Comparison of ENCODE assay signal across 8 mouse cellular contexts in genomic region chrX:36111622-36112421, GRCm38 (mm10). TPM values are rescaled to one million over a fixed set of nuclear protein-coding genes. Genes with fewer than 3 reads are reported as not detected.
DNase-seq lines count a peak whose midpoint lies in the region; ATAC-seq lines count a peak whose summit lies in the region.

TSS of gene Il13ra1 (plus strand) at chrX:36112110.

- peaks cover 12% of the 10 kb centered on the region for H3K27me3 ChIP-seq in hindbrain, embryonic 10.5 days (ENCODE audit: insufficient read depth, poor library complexity, severe bottlenecking)

- ATAC-seq in megakaryocyte progenitor cell, adult 5-6 weeks (replicated peaks; ENCODE audit: poor library complexity) = peak; percentile 42

- H3K4me3 ChIP-seq in hindbrain, embryonic 10.5 days = peak within 1 kb of the TSS; percentile 57

- H3K36me3 ChIP-seq in hindbrain, embryonic 10.5 days = no peaks in the 10 kb centered on the region

- H3K9me3 ChIP-seq in hindbrain, embryonic 10.5 days = peaks cover 6% of the 10 kb centered on the region; the same call in 1 of the 2 replicates

- H3K4me1 ChIP-seq in hindbrain, embryonic 10.5 days (replicated peaks) = no peaks in the 10 kb centered on the region

- intact Hi-C loops in left cerebral cortex, postnatal 4 days (cut with DNase I) = no loop called here

- H3K27ac ChIP-seq in hindbrain, embryonic 10.5 days = peak within 1 kb of the TSS; percentile 59; the same call in 1 of the 2 replicates

- WGBS in hindbrain, embryonic 10.5 days = 21% methylated on average over 51 of the region's 51 CpGs

- DNase-seq in NIH3T3 (ENCODE audit: low read depth) = peak; percentile 63
- peak; percentile 9 to 41 for DNase-seq in cerebellum, adult 18-20 months
- peak; percentile 5 for DNase-seq in forelimb bud, embryonic 11.5 days (ENCODE audit: low read depth, low spot score)
- DNase-seq in hindbrain, embryonic 10.5 days (ENCODE audit: low spot score) = peak; percentile 41
- peak; percentile 15 for DNase-seq in left cerebral cortex, postnatal 4 days
- peak; percentile 5 for DNase-seq in right cerebral cortex, postnatal 4 days
- DNase-seq in natural killer cell, adult 2 months (ENCODE audit: low spot score in 2 of 2) = no peak

RNA-seq across cellular contexts. Expression of gene Il13ra1, which starts in this region (rescaled TPM):
- polyA plus RNA-seq in hindbrain, embryonic 10.5 days (2016; fragmentation: Nextera tagmentation; extraction: Ambion mirVana) = 2.5 and 3.1 TPM in 2 replicates
- 1 to 10 TPM; 4.1 to 4.9 TPM for total RNA-seq in left cerebral cortex, postnatal 4 days (2021)
- 0.57 and 1.3 TPM in 2 replicates for total RNA-seq in megakaryocyte progenitor cell, adult 5-6 weeks (2015)
- total RNA-seq in megakaryocyte progenitor cell, adult 5-6 weeks (2017) = 0.34 and 0.96 TPM in 2 replicates

Comparison
In these comparisons a context has a peak if more than half of its experiments do, and no peak if none do; other contexts are left out.
1. DNase-seq: peak in NIH3T3 (single experiment), cerebellum, adult 18-20 months (2 of 2), forelimb bud, embryonic 11.5 days (single experiment), hindbrain, embryonic 10.5 days (single experiment), left cerebral cortex, postnatal 4 days (single experiment) and right cerebral cortex, postnatal 4 days (single experiment); none in natural killer cell, adult 2 months (0 of 2).